9 mouse cellular contexts compared by ENCODE assay signal in the genomic region with DNA sequence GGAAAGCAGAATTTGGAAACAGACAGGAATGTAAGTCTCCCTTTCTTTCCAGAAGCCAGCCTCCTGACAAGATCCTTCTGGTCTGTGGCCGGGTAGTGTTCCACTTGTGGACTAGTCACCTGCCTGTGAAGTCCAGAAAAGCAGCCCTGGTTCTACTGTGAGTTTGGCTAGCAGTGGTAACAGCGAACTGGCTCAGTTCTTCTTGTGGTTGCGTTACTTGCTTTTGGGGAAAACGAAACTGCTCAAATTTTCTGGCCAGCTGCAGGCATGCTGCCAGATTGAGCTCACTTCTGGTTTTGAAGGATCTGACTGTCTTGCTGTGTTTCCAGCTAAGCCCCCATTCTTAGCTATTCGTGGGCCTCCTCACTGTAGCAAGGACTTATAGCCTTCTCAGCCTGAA. TPM values are rescaled to one million over a fixed set of nuclear protein-coding genes. Genes with fewer than 3 reads are reported as not detected.
DNase-seq lines count a peak whose midpoint lies in the region; ATAC-seq lines count a peak whose summit lies in the region.
"Had no signal": no experiment of that assay in that cellular context is flagged by ENCODE, and none has a peak within 500 bp of the region (broad histone marks: within the 10 kb centered on the region; RNA-seq: fewer than 3 reads in every experiment).

TSS of gene Slfn8 (minus strand) at position 190 of the 400 bp plus-strand sequence.

- 72% methylated on average over 5 of the region's 5 CpGs for WGBS in heart, embryonic 11.5 days (ENCODE audit: insufficient replicate concordance)
- 83% methylated on average over 5 of the region's 5 CpGs for WGBS in forebrain, embryonic 11.5 days

- no peak for ATAC-seq in heart, embryonic 11.5 days (replicated peaks; ENCODE audit: insufficient number of reproducible peaks, low FRiP score, low TSS enrichment)
- ATAC-seq in forebrain, embryonic 11.5 days (replicated peaks; ENCODE audit: low FRiP score) = no peak

- no peaks in the 10 kb centered on the region for H3K9me3 ChIP-seq in heart, embryonic 11.5 days (replicated peaks; ENCODE audit: control insufficient read depth, low read length)
- H3K9me3 ChIP-seq in forebrain, embryonic 11.5 days (ENCODE audit: control insufficient read depth, low read length) = no peaks in the 10 kb centered on the region
- H3K9me3 ChIP-seq: G1E had no signal

- no peaks in the 10 kb centered on the region for H3K36me3 ChIP-seq in heart, embryonic 11.5 days (ENCODE audit: control insufficient read depth, insufficient read depth, low read length)
- H3K36me3 ChIP-seq in forebrain, embryonic 11.5 days (ENCODE audit: control insufficient read depth, insufficient read depth, low read length) = no peaks in the 10 kb centered on the region
- H3K36me3 ChIP-seq: G1E had no signal

- H3K9ac ChIP-seq in heart, embryonic 11.5 days (ENCODE audit: low read depth, low read length) = no peak within 1 kb of the TSS
- H3K9ac ChIP-seq in forebrain, embryonic 11.5 days (ENCODE audit: low read length) = no peak within 1 kb of the TSS

- no peak within 1 kb of the TSS for H3K27ac ChIP-seq in heart, embryonic 11.5 days (ENCODE audit: low read depth, low read length)
- no peak within 1 kb of the TSS for H3K27ac ChIP-seq in forebrain, embryonic 11.5 days (ENCODE audit: low read depth, low read length)

- H3K4me2 ChIP-seq in heart, embryonic 11.5 days = no peak within 1 kb of the TSS; the same call in 1 of the 2 replicates
- H3K4me2 ChIP-seq in forebrain, embryonic 11.5 days (ENCODE audit: low read depth, low read length, severe bottlenecking) = no peak within 1 kb of the TSS

- DNase-seq in heart, adult 11 months = peak; percentile 92
- peak; percentile 39 for DNase-seq in 3T3-L1 (ENCODE audit: low read depth, low spot score)
- peak; percentile 35 for DNase-seq in brain, adult 2 months (ENCODE audit: low read depth, low spot score)
- peak; percentile 79 for DNase-seq in induced T-regulatory cell, adult 2 months (ENCODE audit: low read depth)
- peak; percentile 39 to 40 for DNase-seq in natural killer cell, adult 2 months (ENCODE audit: low spot score in 2 of 2)
- no peak for DNase-seq in cerebellum, postnatal 14 days
- no peak for DNase-seq in forebrain, embryonic 11.5 days (ENCODE audit: low spot score)

- no peaks in the 10 kb centered on the region for H3K27me3 ChIP-seq in heart, embryonic 11.5 days (ENCODE audit: control insufficient read depth, insufficient read depth, low read length)
- no peaks in the 10 kb centered on the region for H3K27me3 ChIP-seq in forebrain, embryonic 11.5 days (ENCODE audit: control insufficient read depth, insufficient read depth, low read length)

- no peak within 1 kb of the TSS for H3K4me3 ChIP-seq in heart, embryonic 11.5 days (ENCODE audit: low read depth, low read length)
- H3K4me3 ChIP-seq in forebrain, embryonic 11.5 days (ENCODE audit: low read depth, low read length) = no peak within 1 kb of the TSS

- H3K4me1 ChIP-seq in heart, embryonic 11.5 days (ENCODE audit: control insufficient read depth, insufficient read depth, low read length) = no peaks in the 10 kb centered on the region
- no peaks in the 10 kb centered on the region for H3K4me1 ChIP-seq in forebrain, embryonic 11.5 days (replicated peaks; ENCODE audit: control insufficient read depth, insufficient read depth, low read length)

RNA-seq across cellular contexts. Expression of gene Slfn8, which starts in this region (rescaled TPM):
- polyA plus RNA-seq in heart, embryonic 11.5 days (2014; fragmentation: Nextera tagmentation; extraction: Ambion mirVana) = 0.29 and 0.39 TPM in 2 replicates
- 0.15 and 0.16 TPM in 2 replicates for polyA plus RNA-seq in forebrain, embryonic 11.5 days (2014; fragmentation: Nextera tagmentation; extraction: Ambion mirVana)
- polyA plus RNA-seq: G1E had no signal

Comparison
In these comparisons a context has a peak if more than half of its experiments do, and no peak if none do; other contexts are left out.
1. DNase-seq: peak in heart, adult 11 months (single experiment), 3T3-L1 (single experiment), brain, adult 2 months (single experiment), induced T-regulatory cell, adult 2 months (single experiment) and natural killer cell, adult 2 months (2 of 2); none in cerebellum, postnatal 14 days (0 of 2) and forebrain, embryonic 11.5 days (single experiment).